Mouse (Mus musculus) erythroblast, adult 5-6 weeks (primary cell): Measurements from ENCODE around the gene Tpm3. TPM values are rescaled to one million over a fixed set of nuclear protein-coding genes. Genes with fewer than 3 reads are reported as not detected.
A peak's percentile ranks its signal among the peaks of the same experiment; 100 is the strongest.
"Not testable (repeated sequence)": the region's sequence is repeated elsewhere in the genome, so short reads cannot be mapped to it uniquely, and the experiment has no call there.

Source experiments
- ATAC-seq: replicated peaks from 2 replicates; pipeline ENCODE4 v1.8.0; 2016; ENCODE audit warnings: moderate number of reproducible peaks, mild to moderate bottlenecking, moderate TSS enrichment, inconsistent platforms; ENCODE audit not compliant: poor library complexity, low FRiP score, severe bottlenecking
- total RNA-seq, 2 experiments: library from RNA; stranded (forward) in 1 of 2; stranded (reverse) in 1 of 2; fragments of 150-400 nt in 1 of 2; fragments of 200-764, 138-1000 nt in 1 of 2; gene quantifications; 2 replicates each; pipeline versions ENCODE4 v1.2.3 to v1.2.4; 2015 to 2017; ENCODE audit warnings: low replicate concordance in 2 of 2

Tpm3 gene
- total RNA-seq, 2 experiments from 2014 or later = 132 to 233 TPM

DNA sequence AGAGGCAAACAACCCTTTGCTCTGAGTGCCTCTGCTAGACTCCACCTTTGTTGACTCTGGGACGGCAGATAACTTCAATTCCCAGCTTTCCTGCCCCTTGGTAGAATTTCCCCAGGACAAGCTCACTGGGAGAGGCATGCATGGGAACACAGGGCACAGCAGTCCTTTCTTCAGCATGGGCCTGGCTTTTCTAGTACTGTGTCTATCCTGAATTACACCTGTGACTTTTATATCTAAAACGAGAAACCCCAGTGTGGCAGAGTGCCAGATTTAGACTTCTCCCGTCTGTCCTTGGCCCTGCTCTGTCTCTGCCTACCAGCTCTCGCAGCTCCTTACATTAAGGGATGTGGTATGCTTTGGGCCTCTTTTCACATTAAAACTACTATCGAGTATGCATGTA is 10.6 kb downstream of the Tpm3 start:
- no peak for ATAC-seq

DNA sequence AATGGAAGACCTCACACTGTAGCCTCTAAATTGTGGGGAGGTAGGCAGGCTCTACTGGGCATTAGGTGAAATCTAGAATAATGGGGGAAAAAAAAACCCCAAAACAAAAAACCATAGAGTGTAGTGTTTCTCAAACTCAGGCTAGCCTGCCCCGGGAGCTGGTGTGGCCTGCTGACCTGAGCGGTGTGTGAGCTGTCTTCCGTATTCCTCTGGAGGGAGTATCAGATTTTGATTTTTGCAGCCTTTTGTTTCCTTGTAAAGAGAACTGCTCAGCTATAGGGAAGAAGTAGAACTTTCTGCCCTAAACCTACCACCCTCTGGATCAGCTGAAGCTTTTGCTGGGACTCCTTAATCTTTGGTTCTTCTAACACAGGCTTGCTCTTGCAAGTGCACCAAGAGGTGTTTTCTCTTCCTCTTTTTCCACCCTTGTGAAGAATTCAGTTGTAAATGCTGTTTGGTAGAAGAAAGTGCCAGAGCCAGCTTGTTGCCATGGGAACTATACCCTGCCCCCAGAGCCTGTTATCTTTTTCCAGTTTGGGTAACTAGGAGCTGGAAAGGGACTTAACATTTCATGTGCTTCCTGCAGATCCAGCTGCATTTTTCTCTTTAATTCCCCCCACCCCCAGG is 11.4 kb downstream of the Tpm3 start:
- ATAC-seq = no peak

DNA sequence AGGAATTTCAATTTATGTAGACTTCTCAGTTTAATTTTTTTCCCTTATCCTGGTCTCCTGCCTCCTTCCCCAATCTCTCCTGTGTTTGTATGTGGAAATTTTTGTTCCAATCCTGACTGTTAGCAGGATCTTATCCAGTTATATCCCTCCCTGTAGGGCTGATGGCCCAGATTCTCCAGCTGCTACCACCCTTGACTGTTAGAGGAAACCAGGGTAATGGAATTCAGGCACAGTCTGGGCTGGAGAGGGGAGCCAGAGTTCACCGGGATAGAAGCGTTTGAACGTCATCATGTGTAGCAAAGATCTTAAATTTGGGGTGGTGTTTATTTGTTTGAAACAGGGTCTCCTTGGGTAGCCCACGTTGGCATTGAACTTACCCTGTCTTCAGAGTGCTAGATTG is 12.3 kb downstream of the Tpm3 start:
- no peak for ATAC-seq

DNA sequence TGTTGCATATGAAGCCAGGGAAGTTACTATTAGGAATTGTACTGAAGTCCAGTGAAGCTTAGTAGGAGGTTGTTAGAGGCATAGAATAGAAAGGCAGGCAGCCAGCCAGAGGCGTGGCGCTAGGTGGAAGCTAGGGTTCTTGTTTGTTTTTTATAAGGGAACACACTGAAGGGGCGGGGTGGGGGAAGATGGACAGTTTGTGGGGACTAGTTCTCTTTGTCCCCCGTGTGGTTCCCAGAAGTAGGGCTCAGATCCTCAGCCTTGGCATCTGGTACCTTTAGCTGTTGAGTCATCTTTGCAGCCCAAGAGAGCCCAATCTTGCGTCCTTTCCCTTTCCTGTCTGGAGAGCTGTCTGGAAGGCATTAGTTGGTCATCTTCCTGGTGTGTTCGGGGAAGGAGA is 12.8 kb downstream of the Tpm3 start:
- no peak for ATAC-seq

DNA sequence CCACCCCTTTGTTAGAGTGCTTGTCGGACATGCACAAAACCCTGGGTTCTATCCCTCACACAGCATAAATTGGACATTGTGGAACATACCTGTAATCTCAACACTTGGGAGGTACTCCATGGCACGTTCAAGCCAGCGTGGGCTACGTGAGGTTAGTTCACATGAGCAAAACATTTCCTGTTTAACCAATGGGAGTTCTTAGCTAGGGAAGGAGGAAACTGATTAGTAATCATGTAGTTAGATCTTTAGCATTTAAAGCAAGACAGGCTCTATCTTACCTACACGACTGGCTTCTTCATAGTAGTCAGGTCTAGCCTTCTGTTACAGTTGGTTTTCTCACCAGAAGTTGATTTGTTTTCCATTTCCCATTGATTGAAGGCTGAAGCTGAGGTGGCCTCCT is 13.6 kb downstream of the Tpm3 start:
- ATAC-seq = no peak

DNA sequence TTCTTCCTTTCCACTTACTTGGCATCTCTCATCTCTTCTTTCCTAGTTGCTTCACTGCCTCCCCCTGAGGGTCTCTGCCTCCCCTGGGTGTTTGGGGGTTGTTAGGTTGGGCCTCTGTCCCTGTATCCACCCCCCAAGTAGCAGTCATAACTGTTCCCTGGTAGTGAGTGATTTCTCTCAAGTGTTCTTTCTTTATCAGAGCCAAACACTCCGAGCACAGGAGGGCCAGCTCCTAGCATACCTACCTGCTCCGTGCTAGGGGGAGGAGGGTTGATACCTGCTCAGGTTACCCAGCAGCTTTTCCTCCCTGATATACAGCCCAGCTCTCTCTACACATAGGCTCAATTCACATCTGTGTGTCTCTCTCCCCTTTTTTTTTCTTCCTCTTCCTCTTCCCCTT is 16.2 kb downstream of the Tpm3 start:
- ATAC-seq = no peak

DNA sequence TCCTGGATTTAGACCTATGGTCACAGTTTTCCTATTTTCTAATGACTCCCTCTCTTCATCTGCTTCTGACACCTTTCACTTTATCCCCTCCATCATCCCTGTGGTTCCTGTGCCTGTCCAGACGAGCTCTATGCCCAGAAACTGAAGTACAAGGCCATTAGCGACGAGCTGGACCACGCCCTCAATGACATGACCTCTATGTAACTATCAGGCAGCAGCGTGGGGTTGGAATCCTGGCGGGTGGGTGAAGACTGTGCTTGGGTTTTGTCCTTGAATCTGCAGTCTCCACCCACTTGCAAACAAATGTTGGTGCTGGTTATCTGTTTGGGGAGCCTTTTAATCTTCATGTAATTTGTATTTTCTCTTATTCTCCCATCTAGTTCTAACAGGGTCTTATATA is 18.4 kb downstream of the Tpm3 start:
- ATAC-seq = no peak

DNA sequence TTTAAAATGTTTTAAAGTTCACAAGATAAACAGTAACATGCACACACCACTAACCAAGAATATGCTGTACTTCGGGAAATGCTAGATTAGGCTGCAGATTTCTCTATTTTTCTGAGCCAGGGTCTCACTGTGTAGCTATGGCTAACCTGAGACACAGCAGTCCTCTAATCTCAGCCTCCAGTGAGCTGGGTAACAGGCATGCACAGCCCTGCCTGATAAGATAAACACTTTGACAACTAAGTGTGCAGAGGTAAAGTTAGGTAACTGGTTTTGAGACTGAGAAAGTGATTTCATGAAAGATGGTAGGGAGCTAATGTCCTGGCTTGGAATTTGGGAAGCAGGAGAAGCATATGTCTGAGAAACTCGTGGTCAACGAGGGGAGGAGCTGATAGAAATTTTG is 22.0 kb downstream of the Tpm3 start:
- no peak for ATAC-seq

DNA sequence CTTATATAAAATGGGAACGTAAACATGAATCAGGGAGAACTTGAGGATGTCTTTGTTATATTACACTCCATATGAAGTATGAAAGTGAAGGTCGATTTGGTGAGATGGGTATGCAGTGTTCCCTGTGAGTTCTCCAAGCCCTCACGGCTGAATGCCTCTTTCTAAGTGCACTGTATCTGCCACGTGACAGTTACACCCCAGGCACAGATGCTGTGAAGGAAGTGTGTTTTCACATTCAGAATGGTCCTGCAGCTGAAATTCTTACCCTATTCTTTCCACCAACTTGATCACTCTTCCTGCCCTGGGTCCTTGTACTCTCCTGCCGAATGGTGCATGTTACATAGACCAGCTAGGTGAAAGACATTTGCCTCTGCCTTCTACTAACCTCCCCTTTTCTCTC is 25.5 kb downstream of the Tpm3 start:
- ATAC-seq = no peak

DNA sequence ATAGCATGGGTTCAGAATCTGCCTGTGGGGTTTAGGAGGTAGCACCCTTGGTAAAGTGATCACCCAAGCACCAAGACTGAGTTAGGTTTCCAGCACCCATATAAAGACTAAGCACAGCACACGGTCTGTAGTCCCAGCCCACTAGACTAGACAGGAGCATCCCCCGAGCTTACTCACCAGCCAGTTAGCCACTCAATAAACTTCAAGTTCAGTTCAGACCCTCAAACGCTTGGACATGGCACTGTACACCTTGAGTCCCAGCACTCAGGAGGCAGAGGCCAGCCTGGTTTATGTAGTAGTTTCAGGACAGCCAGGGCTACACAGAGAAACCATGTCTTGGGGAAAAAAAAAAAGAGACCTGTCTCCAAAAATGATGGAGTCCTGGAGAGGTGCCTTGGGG is 28.6 kb downstream of the Tpm3 start:
- 0 out of 2 replicates have a peak, but pooled peaks have one; percentile 27 for ATAC-seq

DNA sequence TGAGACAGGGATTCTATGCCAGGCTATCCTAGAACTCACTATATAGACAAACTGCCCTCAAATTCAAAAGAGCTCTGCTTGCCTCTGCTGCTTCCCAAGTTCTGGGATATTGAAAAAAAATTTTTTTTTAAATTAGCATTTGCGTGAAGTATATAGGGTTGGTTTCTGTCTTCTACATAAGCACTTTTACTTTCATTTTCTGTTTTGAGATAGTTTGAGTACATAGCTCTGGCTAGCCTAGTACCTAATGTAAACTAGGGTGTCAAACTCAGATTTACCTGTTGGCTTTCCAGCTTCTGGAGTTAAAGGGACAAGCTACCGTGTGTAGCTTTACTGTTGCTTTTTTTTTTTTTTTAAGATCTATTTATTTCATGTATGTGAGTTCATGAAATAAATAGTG is 29.2 kb downstream of the Tpm3 start:
- ATAC-seq = no peak

DNA sequence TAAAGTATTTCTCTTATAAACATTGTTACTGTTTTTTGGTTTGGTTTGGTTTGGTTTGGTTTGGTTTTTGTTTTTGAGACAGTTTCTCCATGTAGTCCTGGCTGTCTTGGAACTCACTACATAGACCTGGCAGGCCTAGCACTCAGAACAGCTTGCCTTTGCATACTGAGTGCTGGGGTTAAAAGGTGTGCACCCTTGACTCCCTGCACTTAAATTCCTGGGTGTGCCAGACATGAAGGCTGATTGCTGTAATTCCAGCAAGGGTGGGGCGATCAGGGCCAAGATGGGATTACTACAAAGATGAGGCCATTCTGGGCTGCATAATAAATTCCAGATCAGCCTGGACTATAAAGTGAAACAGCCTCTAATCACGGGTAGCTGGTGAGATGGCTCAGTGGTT is 29.8 kb downstream of the Tpm3 start:
- ATAC-seq = no peak

DNA sequence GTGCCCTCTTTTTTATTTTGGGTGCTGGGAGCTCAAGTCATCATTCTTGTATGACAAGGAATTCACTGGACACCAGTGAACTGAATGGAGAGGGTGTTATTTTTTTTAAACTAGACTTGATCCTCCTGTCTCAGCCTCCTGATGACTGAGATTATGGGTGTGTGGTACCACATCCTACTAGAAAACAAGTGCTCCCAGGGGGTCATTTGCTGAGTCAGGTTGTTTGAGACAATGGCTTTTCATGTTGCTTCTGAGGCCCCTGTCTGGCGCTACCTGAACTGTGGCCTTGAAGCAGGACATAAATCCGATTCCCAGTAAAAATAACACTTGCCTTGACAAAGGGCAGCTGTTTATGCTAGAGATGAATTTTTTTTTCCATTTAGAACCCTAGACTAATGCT is 30.7 kb downstream of the Tpm3 start:
- ATAC-seq = no peak

DNA sequence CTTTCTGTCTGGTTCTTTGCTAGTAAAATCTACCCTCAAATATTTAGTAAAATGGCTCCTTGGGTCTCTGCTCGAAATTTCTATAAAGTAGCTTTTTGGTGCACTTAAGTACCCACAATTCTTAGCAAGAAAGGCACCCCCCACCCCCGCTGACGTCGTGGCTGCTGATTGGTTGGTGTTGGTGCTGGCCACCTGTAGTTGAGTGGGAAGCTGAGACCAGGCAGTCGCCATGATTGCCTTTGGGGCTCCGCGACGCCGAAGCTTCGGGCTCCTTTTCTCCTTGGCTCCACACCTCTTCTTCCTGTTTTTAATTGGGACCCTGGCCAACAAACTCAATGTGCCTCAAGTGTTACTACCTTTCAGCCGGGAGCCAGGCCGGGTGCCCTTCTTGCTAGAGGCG is 31.5 kb downstream of the Tpm3 start, which contains the start of gene Nup210l:
Gene Nup210l, plus strand, starts transcription at position 195 of the 400 bp plus-strand sequence.
- no peak for ATAC-seq

DNA sequence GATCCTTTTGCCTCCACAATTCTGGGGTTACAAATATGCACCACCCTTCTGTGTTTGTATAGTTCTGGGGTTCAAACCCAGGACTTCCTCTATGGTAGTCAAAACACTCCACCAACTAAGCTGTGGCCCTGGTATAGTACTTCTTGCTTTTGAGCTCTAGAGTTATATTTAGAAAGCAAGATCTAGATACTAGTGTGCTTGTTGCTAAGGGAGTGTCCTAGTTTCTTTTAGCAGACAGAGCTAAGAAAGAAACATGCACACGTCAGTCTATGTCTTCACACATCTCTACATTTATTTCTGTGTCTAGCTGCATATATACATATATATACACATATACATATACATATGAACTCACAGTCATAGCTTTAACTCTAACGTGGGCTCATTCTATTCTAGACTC is 39.3 kb downstream of the Tpm3 start:
- ATAC-seq = no peak

DNA sequence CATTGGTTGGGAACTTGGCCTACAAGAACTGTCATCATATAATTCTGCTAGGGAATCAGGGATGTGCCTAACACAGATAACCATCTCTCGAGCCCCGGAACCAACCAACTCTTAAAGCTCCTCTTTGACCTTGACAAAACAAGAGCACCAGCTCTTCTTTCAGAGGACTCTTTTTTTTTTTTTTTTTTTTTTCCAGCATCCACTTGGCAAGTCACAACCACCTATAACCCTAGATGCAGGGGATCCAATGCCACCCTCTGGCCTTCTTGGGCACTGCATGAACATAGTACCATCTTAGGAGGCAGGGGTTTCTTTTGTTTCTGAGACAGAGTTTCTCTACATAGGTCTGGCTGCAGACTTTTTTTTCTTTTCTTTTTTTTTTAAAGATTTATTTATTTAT is 41.9 kb downstream of the Tpm3 start:
- no peak for ATAC-seq

DNA sequence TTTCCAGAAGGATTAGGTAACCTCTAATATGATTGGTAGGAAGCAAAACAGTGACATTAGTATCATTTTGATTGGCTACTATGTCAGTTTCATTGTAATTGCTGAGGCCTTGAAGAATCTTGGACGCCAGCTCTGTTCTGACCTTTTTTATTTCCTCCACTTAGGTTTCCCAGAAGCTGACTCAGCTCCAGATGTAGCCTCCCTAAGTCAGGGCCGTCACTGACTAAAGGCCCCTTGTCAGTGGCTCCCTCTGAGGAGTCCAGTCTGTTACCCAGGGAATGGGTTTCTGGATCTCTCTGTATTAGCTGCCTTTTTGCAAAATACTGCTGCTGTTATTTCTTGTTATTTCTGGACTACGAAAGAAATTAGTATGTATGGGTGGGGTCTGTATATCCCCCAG is 43.1 kb downstream of the Tpm3 start:
- ATAC-seq = no peak

DNA sequence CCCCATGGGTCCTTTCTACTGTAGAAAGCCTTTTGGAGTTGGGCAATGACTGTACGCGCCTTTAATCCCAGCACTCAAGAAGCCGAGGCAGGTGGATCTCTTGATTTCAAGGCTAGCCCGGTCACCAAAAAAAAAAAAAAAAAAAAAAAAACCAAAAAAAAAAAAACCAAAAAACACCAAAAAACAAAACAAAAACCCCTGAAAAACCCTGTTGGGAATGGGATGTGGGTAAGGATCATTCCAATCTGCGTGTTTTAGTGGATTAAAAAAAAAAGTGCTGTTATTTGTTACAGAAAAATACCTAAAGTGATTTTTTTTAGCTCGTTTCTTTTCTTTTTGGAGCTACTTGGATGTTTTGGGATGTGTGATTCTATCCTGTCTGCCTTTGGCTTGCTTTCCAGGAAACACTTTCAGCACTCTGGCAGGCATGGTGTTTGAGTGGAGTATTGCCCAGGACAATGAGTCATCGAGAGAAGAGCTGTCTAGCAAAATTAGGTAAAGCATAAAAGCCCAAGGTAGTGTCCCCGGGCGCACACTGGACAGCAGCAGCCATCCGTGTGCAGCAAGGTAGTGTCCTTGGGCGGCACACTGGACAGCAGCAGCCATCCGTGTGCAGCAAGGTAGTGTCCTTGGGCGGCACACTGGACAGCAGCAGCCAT is 45.8 kb downstream of the Tpm3 start:
- ATAC-seq = no peak

DNA sequence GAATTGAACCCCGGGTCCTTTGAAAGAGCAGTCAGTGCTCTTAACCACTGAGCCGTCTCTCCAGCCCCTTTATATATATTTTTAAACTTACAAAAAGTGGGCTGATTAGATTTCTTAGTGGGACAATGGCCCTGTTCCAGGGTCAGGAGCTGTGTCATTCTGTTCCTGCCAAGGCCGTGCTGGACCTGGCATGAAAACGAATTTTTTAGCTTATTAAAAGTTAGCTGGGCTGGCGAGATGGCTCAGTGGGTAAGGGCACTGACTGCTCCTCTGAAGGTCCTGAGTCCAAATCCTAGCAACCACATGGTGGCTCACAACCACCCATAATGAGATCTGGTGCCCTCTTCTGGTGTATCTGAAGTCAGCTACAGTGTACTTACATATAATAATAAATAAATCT is 49.6 kb downstream of the Tpm3 start:
- not testable (repeated sequence) for ATAC-seq

DNA sequence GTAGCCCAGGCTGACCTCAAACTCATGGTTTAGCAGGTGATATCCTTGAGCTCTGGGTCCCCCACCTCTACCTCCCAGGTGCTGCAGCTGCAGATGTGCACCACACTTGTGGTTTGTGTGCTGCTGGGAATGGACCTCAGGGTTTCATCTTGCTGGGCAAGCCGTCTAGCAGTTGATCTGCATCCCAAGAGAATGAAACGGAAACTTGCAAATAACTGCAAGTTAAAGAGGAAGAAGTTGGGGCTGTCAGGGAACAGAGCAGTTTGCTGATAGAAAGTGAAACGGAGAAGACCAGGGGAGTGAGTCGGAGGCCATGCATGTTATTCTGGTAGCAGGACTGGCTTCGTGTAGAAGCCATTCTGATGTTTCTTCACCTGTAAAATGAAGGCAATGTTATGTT is 53.3 kb downstream of the Tpm3 start:
- no peak for ATAC-seq

DNA sequence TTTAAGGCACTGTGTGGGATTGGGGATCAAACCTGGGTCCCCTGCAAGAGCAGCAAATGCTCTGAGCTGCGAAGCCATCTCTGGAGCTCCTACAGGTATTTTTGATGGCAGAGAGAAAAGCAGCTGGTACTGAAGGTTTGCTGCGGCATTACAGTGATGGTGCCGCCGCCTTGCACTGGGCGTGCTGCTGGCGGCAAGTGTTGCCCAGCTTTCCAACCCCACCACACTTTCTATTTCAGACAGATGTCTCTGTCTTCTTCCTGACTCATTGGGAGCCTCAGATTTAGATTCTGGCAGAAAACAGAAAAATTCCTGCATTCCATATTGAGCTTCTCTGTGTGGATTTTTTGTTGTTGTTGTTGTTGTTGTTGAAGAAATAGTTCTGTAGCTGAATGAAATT is 55.4 kb downstream of the Tpm3 start:
- no peak for ATAC-seq

DNA sequence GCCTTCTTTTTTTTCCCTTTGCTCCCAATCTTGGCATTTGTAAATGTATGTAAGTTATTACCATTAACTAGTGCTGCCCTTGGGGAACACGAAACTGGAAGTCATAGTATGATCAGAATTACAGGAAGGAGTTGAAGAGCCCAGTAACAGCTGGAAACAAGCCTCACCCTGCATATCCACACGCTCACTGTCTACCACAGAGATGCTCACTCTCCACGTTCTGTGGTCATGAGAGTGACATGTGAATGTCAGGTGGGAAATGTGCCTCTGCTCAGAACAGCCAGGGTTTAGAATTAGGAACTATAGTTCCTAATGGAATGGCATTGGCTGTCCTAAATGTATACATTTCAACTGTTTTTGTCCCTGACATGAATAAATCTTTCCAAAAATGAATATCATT is 60.3 kb downstream of the Tpm3 start:
- no peak for ATAC-seq
